Mouse (Mus musculus): ENCODE data around the gene Gtpbp3. TPM values are rescaled to one million over a fixed set of nuclear protein-coding genes. Genes with fewer than 3 reads are reported as not detected.

The Gtpbp3 gene
- 10 to 100 TPM in 1 of 2 experiments, 1 to 10 TPM in 1; 9.6 to 11.5 TPM for total RNA-seq (2021)
- long read RNA-seq, experiment 1, partial matches to known transcripts: 0 of 4 reads
- long read RNA-seq, experiment 1, other reads (novel, unspliced or antisense): 1 of 4 reads
- long read RNA-seq, experiment 2, partial matches to known transcripts: 0 of 5 reads
- long read RNA-seq, experiment 2, other reads (novel, unspliced or antisense): 3 of 5 reads

DNA sequence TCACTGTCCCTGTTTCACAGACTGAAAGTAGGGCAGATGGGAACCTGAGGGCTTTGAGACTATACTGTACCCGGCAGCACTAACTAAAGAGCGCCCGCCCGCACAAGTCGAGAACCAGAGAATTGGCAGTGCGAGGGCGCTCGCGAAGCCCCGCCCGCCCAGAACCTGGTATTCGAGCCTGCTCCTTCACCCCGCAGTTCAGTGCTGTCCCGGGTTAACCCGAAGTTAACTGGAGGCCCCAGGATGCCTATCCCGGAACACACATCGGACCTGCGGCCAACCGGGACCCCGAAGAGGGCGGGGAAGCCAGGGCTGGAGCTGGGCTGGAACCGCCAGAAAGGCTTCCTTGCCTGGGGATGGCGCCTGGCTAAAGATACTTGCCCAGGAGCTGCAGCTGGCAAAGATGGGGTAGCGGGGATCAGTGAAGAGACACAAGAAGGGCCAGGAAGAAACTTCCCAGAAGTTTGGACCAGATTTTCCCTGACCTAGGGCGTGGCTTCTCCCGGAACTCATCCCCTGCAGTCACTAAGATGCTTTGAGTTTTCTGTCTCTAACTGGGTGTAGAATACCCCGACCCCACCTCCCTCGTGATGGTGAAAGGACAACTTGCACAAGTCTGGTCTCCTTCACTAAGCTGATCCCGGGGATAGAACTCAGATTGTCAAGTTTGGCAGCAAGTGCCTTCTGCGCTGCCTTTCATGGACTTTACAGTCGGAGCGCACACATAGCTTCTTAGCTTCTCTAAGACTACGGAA is at the start of gene Gtpbp3:
Gtpbp3 (plus strand) TSS at position 413 of the 755 bp plus-strand sequence.
- peak; percentile 83 for DNase-seq

DNA sequence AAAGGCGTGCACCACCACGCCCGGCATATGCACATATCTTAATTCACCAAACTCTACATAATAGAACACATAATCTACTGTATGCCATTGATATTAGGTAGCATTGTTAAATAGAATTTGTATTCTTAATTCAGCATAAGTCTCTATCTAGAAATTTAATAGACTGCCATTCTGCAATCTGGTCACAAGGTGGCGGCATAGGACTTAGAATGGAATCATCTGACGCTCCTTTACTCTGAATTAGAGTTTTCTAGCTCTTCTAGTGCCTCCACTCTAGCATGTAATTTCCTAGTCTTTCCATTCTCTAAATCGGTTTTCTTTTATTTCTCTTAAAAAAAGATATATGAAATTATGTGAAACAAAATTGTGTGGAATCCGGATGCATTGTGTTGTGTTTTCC is 46.5 kb upstream of the Gtpbp3 start:
- DNase-seq: no peak

DNA sequence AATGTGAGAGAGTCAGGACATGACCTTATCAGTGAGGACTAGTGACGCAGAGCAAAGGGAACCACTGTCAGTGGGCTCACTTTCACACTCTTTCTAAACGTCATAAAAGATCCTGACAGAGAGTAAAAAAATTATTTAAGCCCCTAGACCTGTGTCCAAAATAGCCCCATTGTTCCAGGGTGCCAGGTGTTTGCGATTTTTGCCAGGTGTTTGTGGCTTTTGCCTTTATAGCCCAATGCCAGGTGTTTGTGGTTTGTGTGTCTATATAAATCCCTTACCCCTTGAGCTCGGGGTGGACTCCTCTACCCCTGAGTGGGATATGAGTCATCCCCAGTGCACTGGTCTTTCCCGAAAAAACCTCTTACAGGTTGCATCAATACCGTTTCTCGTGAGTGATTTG is 42.8 kb upstream of the Gtpbp3 start:
- no peak for DNase-seq

DNA sequence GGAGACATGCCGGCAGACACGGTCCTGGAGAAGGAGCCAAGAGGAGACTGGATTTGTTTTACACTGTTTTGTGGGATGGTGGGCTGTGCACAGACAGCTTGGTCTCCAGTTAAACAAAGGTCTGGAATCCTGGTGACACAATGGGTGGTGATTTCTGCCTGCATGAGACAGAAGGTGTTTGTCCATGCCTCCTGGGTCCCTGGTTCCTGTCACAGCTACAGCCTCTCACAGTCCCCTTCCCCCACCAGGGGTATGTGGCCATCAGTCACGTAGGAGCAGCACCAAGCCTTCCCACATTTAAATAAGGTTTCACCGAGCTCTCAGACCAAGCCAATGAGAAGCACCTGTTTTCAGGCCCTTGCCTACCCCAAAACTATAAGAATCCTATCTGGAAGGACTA is 36.6 kb upstream of the Gtpbp3 start:
- DNase-seq: no peak

DNA sequence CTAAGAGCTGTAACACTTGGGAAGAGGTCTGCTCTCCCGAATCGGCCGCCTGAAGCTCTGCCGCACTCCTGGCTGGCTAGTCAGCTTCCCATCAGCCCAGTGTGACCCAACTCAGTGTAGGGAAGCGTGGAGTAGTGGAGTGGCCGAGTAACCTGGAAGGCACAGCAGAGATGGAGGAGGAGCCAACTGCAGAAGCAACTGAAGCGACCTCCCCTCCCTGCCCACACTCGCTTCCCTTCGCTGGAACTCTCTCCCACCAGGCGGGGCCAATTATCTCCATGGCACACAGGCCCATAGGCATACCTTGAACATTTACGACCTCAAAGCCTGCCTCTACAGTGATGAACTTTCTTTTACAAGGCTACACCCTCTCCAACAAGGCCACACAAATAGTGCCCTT is 36.1 kb upstream of the Gtpbp3 start:
- DNase-seq: no peak

DNA sequence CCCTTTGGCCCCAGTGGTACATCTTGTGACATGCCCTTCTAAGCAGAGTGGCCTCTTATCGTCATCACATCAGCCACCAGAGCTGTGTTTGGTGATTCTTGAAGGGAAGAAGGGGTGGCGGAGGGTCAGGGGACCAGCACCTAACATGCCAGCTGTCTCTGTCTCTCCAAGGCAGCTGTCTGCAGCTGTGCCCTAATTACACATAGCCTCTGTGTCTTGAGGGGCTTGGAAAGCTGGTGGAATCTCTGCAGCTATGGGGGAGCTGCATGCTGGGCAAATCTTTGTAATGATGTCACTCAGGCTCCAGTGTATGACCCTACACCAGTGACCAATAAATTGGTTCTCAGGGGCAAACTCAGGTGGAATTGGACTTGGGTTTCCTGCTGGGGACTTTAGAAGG is 35.2 kb upstream of the Gtpbp3 start:
- no peak for DNase-seq

DNA sequence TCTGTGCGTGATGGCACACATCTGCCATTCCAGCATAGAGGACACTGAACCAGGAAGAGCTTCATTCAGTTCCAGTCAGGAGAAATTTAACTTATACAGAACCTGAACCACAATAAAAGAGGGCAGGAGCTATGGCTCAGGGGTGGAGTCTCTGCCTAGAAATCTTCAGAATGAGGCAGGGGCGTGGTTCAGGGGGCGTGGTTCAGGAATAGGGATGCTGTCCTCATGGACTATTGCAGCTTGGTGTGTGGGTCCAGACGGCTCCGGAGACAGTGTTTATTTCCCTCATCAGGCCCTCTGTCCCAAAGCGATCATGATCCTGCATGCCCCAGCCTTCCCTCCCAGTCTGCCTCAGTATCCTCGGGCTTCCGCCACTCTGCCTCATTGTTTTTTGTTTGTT is 33.2 kb upstream of the Gtpbp3 start:
- DNase-seq: no peak

DNA sequence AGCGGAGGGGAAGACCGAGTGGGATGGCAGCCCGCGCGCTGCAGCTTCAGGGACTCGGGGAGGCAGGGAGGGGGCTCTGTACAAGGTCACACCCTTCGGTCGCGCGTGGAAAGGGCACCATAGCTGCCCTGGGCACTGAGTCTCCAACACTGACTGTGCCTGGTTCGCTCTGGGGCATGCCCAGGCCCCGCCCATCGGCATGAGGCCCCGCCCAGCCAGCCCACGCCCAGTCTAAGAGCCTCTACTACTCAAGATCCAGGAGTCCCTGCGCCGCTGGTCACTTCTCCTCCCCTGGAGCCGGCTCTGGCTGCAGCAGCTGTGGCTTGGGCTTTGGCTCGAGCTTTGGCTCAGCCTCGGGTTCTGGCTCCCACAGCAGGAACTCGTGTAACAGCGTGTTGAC is 31.0 kb upstream of the Gtpbp3 start:
- no peak for DNase-seq

DNA sequence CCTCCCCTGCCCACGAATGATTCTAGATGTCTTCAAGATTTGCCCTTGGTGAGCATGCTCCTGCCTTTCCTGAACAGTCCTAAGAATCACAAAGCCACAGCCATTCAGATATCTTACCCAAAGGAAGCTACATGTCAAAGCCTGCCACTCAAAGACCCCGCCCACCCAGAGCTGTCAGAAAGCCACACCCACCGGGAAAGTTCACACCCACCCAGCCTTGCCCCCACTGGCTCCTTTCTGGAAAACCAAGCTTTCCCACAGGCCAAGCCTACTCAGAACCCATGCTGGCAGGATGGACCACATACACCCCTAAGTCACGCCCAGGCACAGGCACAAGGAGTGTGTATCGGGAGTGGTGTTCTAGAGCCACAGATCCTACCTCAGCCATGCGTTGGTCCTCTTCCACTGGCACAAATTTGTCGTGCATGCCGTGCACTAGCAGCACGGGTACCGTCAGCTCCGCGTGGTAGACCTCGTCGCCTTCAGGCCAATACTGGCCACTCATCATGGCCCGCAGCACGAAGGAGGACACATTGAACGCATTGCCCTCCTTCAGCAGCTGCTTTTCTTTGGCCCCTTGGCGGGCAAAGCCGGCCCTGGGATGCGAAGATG is 30.1 kb upstream of the Gtpbp3 start:
- DNase-seq: no peak

DNA sequence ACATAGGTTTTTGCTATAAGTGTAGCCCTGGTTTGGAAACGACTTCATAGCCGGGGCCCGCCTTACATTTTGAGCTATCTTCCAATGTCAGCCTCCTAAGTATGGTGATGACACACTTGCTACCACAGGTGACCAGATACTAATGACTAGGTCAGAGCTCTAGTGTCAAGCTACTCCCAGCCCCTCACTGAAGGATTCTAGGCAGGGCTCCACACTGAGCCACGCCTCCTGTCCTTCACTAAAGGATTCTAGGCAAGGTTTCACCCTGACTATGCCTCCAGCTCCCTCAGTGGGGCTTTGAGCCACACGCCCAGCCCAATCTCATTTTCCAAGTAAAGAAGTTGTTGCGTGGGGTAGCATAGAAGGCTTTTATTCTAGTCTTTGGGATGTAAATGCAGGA is 27.2 kb upstream of the Gtpbp3 start:
- DNase-seq: no peak

DNA sequence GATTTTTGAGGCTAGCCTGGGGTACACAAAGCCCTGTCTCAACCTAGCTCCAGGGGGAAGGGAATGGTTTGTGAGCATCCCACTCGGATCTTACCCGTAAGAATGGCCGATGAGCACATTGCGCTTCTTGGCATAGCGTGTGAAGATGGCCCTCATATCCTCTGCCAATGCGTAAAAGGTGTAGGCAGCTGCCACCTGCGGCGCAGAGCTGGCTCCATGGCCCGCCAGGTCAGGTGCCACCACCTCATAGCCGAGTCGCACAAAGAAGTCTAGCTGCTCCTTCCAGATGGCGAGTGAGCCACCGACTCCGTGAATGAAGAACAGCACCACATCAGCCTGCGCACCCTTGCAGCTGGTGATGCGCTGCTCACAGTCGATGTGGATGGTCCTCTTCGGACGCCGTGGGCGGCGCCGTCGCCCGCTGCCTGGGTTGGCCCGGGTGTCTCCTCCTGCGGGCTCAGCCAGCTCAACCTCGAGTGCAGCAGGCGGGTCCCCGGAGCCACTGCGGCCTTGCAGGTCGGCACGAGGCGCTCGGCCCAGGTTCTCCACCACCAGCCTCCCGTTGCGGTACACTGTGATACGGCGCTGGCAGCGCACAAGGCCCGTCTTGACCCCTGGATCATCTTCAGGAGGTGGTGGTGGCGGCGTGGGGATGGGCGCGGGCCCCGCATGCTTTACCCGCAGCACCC is 26.6 kb upstream of the Gtpbp3 start:
- DNase-seq: no peak

DNA sequence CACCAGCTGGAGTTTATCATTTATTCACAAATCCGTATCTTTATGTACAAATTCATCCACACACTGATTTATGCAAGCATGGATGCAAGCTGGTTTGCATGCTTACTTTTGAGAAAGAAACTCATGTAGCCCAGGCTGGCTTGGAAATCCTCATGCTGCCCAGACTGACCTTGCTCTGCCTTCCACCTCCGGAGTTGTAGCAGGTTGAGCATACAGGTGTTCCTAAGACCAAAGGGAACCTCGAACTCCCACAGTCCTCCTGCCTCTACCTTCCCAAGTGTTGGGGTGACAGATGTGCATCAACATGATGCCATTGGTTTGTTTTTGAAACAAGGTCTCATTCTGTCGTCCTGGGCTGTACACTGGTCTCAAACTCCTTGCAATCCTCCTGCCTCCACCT is 25.7 kb upstream of the Gtpbp3 start:
- DNase-seq: no peak

DNA sequence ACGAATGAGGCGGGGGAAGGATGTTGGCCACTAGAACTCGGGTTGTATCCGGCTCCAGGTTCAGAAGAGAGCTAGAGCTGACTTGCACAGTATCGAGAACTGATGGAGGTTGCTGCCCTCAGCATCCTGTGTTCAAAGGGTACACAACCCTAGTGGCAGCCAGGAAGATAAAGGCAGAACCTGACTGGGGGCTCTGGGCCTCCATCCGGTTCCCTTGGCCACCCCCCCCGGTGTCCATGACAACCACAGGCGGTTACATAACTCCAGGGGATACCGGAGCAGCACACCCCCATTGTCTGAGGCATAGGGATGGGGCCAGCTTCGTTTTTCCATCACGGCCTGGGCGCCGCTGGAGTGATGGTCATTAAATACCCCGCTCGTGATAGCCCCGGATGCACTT is 25.1 kb upstream of the Gtpbp3 start:
- peak; percentile 58 for DNase-seq

DNA sequence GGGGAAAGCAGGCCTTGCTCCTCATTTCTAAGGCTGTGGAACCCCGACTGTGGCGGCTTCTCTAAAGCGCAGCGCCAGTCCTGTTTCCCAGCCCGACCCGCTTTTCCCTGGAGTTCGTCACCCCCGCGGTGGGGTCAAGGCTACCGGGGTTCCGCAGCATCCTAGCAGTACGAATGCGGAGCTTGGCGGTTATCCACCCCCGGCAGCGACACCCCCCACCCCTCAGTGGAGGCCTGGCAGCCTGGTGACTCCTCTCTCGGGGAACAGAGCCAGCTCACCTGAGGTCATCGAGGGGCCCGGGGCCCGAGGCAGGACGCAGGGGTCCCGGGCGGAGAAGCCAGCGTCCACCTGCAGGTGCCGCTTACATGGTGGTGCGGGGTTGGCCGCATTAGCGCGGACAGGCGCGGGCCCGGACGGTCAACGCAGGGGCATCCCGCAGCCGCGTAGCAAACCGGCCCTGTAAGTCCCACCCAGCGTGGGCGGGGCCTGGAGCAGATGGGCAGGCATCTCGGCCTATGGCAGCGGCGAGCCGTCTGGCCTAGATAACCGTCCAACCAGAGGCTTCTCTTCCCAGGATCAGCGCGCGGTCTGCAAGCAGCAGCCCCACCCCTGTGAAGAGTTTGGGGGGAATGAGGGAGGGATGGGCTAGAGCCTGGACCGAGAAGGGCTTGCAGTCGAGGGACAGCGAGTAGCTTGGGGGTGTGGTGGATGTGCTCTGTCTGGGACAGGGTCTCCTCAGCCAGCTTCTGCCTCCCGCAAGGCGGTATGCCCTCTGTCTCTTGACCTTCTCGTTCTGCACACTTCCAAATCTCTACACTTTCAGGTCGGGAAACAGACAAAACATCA is 24.5 kb upstream of the Gtpbp3 start, which contains the start of gene Abhd8:
Abhd8 (minus strand) TSS at position 468 of the 846 bp plus-strand sequence.
- DNase-seq: peak; percentile 97

DNA sequence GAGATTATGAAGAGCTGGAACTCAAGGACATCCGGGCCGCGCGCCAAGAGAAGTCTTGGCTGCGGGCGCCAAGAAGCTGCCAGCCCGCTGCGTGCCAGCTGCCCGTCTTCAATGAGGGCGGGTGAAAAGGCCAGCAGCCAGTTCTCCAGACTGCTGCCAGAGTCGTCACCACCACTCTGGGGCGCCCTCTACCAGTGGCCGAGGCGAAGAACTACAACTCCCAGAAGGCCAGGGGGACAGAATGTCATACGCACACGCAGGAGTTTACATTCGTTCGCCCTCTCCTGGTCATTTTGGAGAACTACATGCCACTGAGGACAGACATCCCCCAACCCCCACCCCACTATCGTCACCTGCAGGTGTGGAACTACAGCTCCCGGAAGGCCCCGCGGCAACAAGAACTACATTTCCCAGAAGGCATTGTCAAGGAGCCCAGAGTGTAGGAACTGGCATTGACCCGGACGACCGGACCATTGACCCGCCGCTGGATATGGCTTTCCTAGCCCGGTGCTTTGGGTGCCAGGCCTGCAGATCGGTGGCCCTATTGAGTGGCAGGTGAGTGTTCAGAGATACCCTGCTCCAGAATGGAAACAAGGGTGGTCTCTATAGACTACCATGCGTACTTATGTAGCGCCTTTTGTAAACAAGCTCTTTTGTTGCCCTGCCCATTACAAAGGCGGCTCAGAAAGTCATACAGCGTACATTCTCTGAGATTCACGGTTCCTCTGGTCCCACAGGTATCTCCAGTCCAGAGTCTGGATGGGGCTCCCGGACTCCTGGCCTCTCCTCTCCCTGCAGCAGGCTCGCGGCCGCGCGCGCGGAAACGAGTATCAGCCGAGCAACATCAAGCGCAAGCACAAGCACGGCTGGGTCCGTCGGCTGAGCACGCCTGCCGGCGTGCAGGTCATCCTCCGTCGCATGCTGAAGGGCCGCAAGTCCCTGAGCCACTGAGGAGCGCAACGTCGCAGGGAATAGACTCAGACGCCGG is 23.1 kb upstream of the Gtpbp3 start, which contains the start of gene Mrpl34:
Mrpl34 (plus strand) TSS at position 447 of the 988 bp plus-strand sequence.
- peak; percentile 98 for DNase-seq

DNA sequence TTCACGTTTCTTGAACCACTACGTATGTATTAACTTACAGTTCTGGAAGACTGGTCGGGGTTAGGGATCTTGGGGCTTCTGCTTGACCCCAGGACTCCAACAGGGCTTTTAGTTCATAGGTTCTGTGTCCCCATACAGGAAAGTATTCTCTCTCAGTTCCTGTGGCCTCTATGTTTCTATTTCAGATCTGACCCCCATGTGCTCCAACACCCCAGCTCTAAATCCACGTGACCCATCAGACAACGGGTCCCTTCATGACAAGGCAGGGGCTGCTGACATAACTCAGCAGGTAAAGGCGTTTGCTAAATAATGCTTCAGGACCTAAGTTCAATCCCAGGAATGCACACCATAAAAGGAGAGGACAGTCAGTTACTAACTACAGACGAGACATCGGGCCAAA is 22.2 kb upstream of the Gtpbp3 start:
- DNase-seq: no peak

DNA sequence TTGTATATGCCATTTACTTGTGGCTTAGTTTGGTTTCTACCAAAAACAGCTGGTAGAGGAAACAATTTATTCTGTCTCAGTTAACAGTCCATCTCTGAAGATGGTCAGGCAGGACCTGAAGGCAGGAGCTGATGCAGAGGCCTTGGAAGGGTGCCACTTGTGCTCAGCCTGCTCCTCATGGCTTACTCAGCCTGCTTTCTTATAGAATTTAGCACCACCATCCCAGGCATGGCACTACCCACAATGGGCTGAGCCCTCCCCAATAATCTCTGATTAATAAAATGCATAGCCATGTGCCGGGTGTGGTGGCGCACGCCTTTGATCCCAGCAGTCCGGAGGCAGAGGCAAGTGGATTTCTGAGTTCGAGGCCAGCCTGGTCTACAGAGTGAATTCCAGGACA is 21.7 kb upstream of the Gtpbp3 start:
- no peak for DNase-seq

DNA sequence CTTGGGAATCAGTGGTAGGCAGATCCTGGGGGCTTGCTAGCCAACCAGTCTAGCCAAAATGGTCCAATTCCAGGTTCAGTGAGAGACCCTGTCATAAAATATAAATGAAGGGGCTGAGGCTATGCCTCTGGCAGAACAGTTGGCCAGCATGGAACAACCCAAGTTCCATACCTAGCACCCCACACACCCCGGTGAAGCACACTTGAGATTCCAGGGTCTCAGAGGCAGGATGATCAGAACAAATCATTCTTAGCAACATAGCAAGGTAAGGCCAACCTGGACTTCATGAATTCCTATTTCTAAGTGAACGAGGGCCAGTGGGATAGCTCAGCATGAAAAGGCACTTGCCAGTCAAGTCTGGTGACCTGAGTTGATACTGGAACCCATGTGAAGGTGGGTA is 20.7 kb upstream of the Gtpbp3 start:
- no peak for DNase-seq

DNA sequence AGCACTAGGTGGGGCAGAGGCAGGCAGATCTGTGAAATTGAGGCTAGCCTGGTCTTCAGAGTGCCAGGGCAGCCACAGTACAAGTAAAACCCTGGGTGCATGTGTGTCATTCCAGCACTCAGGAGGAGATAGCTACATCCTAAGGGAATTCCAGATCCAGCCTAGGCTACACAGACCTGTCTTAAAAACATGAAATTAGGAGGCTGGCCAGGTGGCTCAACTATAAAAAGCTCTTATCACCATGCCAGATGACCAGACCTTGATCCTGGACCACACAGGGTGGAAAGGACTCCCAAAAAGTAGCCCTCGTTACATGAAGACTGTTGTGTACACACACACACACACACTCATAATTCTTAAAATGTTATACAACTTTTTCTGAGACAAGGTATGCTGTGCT is 19.9 kb upstream of the Gtpbp3 start:
- DNase-seq: no peak

DNA sequence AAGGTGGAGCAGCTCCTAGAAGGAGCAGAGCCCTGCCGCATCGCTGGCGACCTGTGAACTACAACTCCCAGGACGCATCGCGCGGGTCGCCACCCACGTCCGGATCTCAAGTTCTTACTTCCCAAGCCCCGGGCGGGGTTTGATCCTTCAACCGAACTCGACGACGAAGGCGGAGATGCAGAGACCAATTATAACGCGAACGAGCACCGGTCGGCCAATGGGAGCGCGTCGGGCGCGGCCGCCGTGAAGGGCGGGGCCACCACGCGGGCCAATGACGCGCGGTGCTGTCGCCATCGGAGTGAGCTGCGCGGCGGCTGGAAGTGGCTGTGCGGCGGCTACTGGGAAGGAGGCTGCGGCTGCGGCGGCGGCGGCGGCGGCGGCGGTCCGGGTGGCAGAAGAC is 19.0 kb upstream of the Gtpbp3 start, which contains the start of gene Dda1:
Dda1 (plus strand) TSS at position 284 of the 400 bp plus-strand sequence.
- peak; percentile 98 for DNase-seq

DNA sequence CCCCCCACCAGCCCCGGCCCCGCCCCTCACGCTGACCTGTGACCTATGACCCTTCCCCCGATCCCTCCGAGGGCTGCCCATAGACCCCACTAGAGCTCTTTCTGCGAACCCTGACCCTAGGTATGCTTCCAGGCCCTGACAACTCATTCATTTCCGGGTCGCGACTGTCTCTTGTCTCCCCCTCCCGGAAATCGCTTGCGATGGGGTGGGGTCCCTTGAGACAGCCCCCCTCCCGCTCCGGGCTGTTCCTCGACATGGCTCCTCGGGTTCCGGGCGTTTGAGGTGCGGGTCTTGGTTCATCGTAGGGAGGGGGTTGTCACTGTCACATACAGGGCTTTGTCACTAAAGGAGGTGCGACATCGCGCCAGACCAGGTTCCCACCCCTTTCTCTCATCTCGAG is 18.5 kb upstream of the Gtpbp3 start:
- peak; percentile 62 for DNase-seq

Measured in gastrocnemius, postnatal 25 days (tissue).